Mouse (Mus musculus) left cerebral cortex, adult 18-20 months (tissue): ENCODE results near the gene Ikbke. TPM values are rescaled to one million over a fixed set of nuclear protein-coding genes. Genes with fewer than 3 reads are reported as not detected.

Experiments used
- DNase-seq, 2 experiments: peaks; one replicate each; pipeline ENCODE4 v3.0.0; 2021 to 2022; ENCODE audit warnings: low spot score in 2 of 2, mixed read lengths in 1 of 2
- total RNA-seq, 2 experiments: library from RNA; stranded (reverse); gene quantifications; 2 replicates each; pipeline ENCODE4 v1.2.3; 2021

The Ikbke gene
- total RNA-seq, 2 experiments from 2014 or later: 1.5 to 1.8 TPM

DNA sequence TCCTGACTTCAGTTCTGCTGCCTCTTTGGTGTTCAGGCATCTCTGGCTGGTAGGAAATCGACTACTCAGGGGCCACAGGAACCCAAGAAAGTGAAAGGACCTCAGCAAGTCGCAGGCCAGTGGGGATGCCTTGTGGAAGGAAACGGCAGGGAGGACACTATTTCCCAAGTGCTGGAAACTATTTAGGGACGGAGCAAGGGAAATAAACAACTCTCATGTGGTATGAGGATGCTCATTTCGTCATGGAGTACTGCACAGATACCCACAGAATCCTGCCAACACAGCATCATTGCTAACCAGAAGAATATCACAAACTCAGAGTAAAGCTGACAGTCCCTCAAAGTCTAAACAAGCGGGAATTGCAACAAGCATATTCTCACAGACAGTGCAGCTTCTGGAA, 36.5 kb downstream of the Ikbke start:
- DNase-seq: no peak

- DNase-seq: no peak
Observed at GRCm38 (mm10) chr1:131239576-131240193, 39.7 kb downstream of the Ikbke start.

DNA sequence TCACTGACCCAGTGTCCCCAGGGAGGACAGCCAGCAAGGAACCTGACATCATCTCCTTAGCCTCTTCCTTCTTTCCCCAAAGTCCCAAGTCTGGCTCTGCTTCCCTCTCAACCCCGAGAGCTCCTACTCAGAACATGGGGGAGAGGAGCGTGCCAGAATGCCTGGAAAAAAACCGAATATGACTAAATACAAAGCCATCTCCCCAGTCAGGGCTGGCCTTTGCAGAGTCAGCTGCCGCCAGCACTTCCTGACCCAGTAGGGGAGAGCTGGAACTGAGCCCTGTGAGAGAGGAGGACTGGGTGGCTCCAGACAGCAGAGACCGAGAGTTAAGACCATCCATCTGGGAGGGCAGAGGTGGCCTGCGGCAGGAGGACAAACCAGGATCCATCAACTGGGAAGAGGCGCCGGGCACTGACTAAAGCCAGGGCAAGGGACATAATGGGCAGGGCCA, 40.5 kb downstream of the Ikbke start:
- no peak for DNase-seq

DNA sequence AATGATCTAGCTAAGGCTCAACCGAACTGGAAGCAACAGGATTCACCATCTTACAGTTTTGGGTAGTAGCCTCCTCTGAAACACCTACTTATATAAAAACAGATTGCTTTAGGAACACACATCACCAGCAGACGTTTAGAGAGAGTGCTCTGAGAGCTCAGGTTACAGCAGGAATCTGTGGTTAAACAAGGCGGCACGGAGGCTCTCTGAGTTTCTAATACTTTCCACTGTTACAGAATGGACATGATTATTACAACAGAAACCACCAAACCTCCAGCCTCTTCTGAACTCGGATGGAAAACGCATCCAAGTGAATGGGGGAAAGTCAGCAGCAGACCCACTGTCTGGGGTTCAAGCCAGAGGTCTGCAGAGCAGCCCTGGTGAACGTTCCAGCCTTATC, 43.3 kb downstream of the Ikbke start:
- DNase-seq: no peak

DNA sequence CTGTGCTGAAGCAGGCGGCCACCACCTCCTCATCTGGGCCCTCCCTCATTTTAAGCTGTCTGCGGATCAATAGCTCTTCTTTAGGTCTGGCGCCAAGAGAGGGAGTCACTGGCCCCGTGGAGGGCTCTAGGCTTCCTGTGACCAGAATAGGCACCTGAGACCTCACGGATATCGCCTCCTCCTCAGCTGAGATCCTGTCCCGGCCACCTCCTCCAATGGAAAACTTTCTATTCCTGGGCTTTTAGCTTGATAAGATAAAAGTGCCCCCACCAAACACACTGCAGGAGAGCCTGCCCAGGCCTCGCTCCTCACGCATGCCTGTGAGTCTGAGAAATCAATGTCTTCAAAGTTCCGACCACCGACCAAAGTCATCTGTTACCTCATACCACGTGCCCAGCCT, 45.9 kb downstream of the Ikbke start:
- no peak for DNase-seq

GRCm38 (mm10) chr1:131228659-131229058, 50.7 kb downstream of the Ikbke start:
- no peak for DNase-seq

DNA sequence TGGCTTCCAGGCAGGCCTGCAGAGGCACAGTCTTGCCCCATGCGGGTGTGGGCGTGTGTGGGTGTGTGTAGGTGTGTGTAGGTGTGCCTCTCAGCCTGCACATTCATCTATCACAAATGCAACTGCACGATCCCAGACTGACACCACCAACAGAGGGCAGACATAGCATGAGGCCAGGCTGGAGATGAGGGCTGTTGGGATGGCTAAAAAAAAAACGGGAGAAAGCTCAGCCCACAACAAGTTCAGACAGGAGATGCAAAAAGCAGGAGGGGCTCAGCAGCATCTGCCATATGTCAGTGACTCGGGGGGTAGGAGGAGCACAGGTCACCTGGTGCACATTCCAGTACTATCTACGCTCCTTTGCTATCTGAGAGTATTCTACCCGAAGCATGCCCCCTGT, 51.2 kb downstream of the Ikbke start:
- DNase-seq: no peak

DNA sequence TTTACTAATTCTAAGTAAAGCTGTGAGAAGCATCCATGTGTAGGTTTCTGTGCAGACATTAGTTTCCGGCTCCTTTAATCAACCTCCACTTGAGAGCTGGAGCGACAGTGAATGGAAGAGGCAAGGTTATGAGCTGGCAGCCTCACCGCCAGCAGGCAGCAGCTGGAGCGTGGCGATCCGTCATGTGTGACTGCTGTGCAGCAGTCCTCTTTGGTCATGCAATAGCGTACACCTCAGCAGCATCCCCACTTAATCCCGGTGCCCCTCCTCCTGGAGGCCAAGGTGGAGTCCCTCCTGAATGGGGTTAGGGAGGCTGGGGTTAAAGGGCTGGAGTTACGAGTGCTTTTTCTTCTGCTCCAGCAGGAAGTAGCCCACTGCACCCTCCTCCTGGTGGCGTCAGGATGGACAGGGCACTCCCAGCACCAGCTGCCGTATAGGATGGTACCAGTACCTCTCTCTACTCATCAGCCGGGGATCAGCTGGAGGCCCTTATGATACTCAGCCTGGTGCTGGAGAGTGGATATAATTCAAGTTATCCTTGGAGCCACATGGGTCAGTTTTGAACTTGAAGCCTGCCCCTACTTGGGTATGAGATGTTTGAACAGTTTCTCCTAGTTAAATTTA, 54.4 kb downstream of the Ikbke start:
- DNase-seq: no peak

DNA sequence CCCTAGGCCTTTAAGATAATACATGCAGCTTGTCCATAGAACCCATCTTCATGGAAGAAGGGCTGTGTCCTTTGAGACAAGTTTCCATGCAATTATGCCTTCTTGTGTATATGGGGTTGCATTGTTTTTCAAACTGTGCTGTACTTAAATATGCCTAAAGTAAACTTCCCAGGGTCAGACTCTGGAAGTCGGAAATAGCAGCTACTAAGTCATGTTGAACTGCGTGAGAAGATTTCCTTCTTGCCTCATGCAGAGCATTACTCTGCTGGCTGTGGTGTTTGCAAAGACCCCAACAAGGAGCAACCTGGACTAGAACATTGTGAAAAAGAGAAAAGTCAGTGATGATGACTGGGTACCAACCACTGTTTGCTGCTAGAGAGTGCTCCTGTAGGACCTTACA, 56.1 kb downstream of the Ikbke start:
- DNase-seq: no peak

- DNase-seq: no peak
Observed at GRCm38 (mm10) chr1:131221822-131222590, 57.4 kb downstream of the Ikbke start.

- no peak for DNase-seq
Observed at GRCm38 (mm10) chr1:131218933-131219332, 60.5 kb downstream of the Ikbke start.

DNA sequence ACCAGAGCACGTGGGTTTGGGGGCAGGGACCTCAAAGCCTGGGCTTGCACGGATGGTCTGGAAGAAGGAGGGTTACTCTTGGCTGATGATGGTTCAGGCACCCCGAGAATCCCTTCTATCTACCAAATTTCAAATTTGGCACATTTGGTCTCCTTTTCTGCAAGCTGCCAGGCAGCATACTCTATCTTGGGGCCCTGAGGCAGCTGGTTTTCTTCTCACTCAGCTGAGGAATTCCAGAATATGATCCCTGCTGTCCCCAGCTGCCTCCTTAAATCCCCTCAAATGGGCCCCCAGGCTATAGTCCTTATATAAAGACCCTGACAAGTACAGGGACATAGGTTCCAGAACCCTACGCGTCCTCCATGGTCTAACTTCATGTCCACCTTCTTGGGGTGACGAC, 66.0 kb downstream of the Ikbke start:
- DNase-seq: peak in 1 of 2 experiments; percentile 23

GRCm38 (mm10) chr1:131212956-131213355, 66.5 kb downstream of the Ikbke start:
- DNase-seq: no peak

GRCm38 (mm10) chr1:131211655-131212054, 67.8 kb downstream of the Ikbke start:
- no peak for DNase-seq

GRCm38 (mm10) chr1:131209971-131210426, 69.4 kb downstream of the Ikbke start:
- peak in 1 of 2 experiments; percentile 18 for DNase-seq

GRCm38 (mm10) chr1:131208800-131209199, 70.6 kb downstream of the Ikbke start:
- DNase-seq: no peak

GRCm38 (mm10) chr1:131208081-131208480, 71.3 kb downstream of the Ikbke start:
- no peak for DNase-seq

DNA sequence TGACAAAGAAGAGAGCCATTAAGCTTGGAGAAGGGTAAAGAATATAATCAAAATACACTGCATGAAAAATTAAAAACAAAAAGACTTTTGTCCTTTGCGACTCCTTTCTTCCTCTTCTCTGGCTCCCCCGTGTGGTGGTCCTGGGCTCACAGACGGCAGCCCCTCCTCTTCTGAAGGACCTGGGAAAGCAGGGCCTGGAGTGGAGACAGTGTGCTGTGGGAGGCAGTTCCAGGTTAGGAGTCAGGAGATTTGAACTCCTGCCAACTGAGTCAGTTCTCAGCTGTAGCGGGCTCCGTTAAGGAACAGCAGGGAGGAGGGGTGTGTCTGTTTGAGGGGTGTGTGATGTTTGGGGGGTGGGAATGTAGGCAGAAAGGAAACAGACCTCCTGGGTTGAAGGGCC, 71.9 kb downstream of the Ikbke start:
- DNase-seq: peak; percentile 41 to 62

DNA sequence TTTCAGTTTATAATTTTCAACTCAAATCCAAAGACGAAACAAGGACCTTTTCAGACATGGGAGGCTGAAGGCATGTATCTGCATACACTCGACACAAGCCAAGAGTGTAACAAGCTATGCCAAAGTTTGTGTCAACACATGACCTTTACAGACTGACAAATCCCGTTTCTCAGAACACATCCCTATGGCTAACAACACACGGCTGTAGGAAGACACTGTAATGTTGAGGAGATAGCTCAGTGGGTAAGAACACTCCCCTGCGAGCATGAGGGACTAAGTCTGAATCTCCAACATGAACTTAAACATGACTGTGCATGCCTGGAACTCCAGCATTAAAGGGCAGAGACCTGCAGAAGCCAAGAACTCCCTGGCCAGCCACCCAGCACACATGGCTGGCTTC, 73.1 kb downstream of the Ikbke start:
- DNase-seq: no peak

DNA sequence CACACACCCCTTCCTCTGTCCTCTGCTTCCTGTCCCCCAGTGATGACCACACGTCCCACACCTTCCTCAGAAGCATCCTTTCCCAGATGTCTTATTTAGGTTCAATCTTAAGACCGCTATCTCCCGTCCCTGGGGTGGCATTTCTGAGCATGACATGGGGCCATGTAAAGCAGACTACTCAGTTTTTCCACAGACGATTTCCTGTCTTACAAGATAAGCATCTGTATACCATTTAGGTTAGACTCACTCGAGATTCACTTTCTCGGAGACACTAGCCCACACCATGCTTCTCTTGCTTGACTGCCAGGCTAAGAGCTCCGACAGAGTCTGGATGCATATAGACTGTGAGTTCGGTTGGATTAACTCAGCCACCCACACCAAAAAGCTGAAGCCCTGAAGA, 74.9 kb downstream of the Ikbke start:
- DNase-seq: no peak
